Mouse (Mus musculus): ENCODE measurements around the gene Abcb1b. TPM values are rescaled to one million over a fixed set of nuclear protein-coding genes. Genes with fewer than 3 reads are reported as not detected.

Gene Abcb1b
- polyA plus RNA-seq (2017; shearing (Covaris generic)), result 21.0 TPM

DNA sequence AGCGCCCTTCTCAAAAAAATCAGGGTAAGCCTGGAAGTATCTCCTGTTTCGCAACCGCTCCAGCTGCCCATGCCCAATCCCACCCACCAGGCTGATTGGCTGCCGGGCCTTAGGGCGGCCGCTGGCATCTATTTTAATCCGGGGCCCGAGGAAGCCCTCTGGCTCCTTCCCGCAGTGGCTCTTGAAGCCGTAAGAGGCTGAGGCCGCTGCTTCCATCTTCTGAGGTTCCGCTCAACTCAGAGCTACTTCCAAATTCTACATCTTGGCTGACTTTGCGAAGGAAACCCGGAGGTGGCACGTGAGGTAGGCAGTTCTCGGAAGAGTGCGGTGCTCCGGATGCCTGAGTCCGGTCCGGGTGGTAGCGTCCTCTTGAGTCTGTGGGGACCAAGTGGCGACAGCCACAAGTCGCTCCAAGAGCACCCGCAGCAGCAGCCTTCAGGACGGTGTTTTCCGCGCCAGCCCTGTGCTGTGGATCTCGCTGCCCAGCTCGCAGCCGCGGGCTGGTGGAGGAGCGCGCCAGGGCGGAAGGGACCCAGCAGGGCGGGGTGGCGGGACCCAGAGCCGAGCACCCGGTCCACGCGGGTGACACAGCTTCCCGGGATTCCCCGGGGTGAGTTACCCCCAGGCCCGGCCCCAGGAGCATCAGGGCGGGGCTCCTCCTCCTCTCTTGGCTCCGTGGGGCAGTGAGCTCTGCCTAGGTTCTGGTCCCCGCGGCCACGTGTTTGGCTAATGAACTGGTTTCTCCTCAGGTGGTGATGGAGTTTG, at the start of gene Abcb1b:
Abcb1b (plus strand) TSS at position 161 of the 765 bp plus-strand sequence.

DNA sequence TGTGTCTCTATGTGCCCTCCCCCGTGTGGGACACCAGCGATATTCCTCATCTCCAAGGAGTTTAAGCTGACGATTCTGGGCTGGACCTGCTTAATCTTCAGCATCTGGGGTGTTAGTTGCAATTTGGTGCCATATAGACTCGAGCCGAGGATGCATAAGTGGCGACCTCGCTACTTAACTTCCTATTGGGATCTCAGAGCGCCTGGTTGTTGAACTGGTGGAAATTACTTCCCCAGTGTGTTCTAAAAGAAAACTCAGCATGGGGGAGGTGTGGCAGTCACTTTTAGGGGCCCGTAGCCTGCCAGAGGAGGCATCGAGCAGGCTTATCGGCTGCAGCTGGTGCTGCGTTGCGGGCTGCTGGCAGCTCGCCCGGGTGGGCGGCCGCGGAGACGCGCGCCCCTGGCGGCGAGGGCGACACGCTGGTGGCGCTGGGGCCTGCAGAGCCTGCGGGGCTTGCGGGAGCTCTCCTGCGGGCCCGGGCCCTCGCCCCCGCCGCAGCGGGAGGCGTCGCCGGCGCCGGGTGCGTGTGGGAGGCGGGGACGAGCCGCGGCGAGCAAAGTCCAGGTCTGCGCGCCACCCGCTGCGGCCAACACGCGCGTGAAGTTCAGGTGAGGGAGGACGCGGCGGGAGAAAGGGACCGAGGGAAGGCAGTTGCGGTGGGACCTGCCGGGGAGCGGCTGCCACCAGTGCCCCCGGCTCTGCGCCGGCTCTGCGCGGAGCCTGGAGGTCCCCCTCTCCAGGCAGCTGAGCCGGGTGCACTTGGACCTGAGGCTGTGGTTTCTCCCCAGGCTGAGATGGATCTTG, 95.6 kb downstream of the Abcb1b start, which contains the start of gene Abcb4:
Abcb4 (plus strand) TSS at position 418 of the 804 bp plus-strand sequence.

Other genes starting within 250 kb of the Abcb1b start
- gene Rundc3b, start 175.2 kb upstream of the Abcb1b start, polyA plus RNA-seq (2017; shearing (Covaris generic)), result 8.8 TPM
- 89.2 TPM for gene Abcb1a, start 138.1 kb upstream of the Abcb1b start, polyA plus RNA-seq (2017; shearing (Covaris generic))
- 0.30 TPM for gene Abcb4, start 95.6 kb downstream of the Abcb1b start, polyA plus RNA-seq (2017; shearing (Covaris generic))
- gene Crot, start 199.2 kb downstream of the Abcb1b start, polyA plus RNA-seq (2017; shearing (Covaris generic)), result 80.9 TPM